Mouse (Mus musculus) A20 (cell line): ENCODE data around the gene Lmod2.

Experiments
- DNase-seq: peaks from one replicate; pipeline ENCODE4 v3.0.0-alpha.2; 2011; ENCODE audit warnings: low read depth, low spot score

The Lmod2 gene

DNA sequence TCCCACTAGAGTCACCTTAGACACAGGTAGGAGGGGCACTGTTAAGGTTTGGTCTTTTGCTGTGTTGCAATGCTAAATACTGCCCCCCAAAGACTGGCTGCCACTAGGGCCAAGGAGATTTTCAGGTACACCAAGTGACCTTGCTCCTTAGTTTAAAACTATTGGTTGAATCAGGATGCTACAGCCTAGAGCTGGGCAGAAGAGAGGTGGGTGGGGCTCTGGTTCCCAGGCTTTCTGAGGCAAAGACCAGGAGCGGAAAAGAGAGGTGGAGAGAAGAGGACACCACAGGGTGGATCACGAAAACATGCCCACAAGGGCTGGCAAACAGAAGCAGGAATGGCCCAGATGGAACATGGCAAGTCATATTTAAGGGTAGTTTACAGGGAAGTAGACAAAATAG is 44.6 kb downstream of the Lmod2 start:
- DNase-seq = no peak

DNA sequence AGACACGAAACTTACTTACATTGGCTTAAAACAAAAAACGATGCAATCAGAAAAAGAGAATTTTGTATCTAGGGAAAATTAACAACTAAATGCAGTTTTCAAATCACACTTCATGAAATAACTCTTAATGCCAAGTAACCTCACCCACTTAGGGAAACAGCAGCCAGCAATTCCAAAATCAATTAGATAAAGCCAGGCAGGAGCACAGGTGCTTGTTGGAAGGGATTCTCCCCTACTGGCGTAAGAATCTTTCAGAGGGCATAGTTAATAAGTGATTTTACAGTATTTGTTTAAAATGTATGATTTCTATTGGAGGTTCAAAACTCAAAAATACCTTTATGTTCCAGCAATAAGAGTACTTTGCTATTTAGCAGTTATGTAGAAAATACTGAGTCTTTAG is 45.4 kb downstream of the Lmod2 start:
- no peak for DNase-seq

DNA sequence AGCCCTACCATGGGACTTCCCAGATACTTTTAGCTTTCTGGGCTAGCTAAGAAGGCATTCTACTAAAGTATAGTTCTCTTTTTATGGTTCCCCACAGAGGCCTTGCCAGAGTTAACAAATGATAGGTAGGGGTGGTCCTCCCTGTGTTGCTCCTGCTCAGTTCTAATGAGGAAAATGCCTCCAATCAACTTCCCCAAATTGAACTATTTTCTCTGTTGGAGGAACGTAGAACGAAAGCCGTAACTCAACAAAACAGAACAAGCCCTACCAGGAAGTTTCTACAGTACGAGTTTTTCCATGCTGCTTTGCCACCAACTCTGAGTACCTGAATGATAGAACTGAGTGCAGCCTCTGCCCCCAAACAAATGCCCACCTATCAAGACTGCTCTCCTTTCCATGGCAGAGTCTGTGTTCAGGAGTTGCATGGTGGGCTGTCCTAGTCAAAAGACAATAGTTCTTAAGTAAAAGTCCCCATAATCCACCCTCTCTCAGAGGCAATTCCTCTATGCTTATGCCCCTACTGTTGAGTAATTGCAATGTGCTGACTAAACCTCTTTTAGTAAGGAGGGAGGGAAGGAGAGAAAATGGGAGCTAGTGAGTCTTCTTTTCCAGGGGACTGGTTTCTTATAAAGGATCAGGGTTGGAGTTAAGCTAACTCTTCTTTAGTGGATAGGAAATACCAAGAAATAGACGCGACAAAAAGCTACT is 47.9 kb downstream of the Lmod2 start:
- no peak for DNase-seq

DNA sequence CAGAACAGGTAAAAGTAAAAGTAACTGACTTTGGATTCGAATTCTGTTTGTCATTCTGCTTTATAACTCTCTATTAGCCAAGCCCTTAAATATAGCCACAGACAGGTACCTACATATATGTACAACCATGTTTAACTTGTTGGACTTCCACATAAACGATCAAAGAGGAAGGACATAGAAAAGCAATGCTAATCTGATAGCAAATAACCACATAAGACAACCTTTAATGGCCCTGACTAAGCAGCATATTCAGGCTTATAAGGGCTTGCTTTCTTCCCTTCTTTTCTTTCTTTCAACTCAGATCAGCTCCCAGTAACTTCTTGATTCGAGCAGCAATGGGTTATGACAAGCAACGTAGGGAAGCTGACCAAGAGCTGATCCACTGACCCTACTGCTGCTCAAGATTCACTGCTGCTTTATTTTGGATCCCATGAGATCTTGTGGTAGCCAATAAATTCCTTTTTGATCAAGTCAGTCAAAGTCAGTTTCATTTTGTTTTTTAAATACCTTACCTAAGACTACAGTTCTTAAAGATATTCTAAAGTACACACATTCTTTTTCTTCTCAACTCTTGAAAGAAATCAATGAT is 49.6 kb downstream of the Lmod2 start:
- DNase-seq = no peak

DNA sequence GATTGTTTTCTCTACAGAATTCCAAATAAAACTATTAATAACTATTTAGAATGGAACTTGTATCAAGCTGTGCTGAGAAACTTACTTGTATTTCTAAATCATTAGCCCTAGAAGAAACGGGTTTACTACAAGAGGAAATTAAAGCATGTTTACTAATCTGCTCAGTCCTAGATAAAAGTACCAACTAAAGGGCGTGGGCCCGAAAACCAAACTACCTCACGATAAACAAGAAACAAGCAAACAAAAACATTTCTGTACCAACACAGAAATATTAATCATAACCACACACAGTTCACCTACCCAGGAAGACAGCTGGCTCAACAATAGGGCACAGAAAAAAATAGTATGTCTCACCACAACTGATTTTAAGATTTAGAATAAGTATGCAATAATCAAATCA is 50.8 kb downstream of the Lmod2 start:
- DNase-seq = no peak

DNA sequence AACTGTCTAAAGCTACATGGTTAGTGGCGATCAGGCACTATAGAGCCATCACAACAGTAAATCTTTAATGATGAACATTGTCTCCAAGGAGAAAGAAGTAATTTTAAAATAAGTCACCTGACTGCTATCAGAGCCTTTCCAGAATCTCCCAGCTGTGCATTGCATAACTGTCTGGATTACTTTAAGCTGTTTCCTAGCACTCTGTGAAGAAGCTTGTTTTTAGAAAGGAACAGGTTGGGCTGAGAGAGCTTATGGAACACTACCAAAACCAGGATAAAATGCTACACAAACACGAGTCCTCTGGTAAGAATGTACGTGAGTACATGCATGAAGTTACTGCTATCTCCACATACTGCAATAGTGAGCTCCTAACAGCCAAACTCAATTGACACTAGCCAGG is 53.2 kb downstream of the Lmod2 start:
- DNase-seq = no peak

DNA sequence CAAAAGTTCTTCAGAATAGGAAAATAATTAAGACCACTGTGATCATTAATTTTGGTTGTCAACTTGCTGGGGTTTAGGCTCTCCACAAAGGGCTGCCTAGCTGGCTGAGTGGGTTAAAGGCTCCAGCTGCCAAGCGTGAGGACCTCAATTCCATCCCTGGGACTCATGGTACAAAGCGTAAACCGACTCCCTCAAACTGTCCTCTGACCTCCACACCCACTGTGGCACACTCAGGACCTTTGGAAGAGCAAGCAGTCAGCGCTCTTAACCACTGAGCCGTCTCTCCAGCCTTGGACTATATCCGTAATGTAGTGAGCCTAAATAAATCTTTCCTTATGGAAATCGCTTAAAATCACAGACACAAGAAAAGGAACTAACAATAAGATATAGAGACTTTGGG is 54.0 kb downstream of the Lmod2 start:
- DNase-seq = no peak
